Mouse (Mus musculus): ENCODE data around the gene Lmnb2. TPM values are rescaled to one million over a fixed set of nuclear protein-coding genes. Genes with fewer than 3 reads are reported as not detected.

Gene Lmnb2
- polyA plus RNA-seq, 1 experiment from 2014 or later = 41.0 TPM

- peak overlapping the region; percentile 45 for H3K27ac ChIP-seq (ENCODE audit: low read length)
- no peaks in the 10 kb centered on the region for H3K9me3 ChIP-seq (ENCODE audit: control insufficient read depth, low read length)
- no peak for ATAC-seq
- H3K4me3 ChIP-seq (ENCODE audit: low read length) = peak overlapping the region; percentile 68
- peaks cover 64% of the 10 kb centered on the region for H3K4me1 ChIP-seq (ENCODE audit: control insufficient read depth, insufficient read depth, low read length)
- 3% methylated on average over 17 of the region's 17 CpGs for WGBS
- peak overlapping the region; percentile 90 for H3K4me2 ChIP-seq (ENCODE audit: low read depth, low read length)
- peak overlapping the region; percentile 74 for H3K9ac ChIP-seq (ENCODE audit: low read depth, low read length)
- no peaks in the 10 kb centered on the region; the same call in 1 of the 2 replicates for H3K36me3 ChIP-seq (ENCODE audit: control insufficient read depth, insufficient read depth, low read length)
- 0 out of 2 replicates have a peak, but pooled peaks cover 3% of the 10 kb centered on the region for H3K27me3 ChIP-seq (replicated peaks; ENCODE audit: control insufficient read depth, insufficient read depth, low read length)
Observed at GRCm38 (mm10) chr10:80932700-80933420, 14.8 kb upstream of the Lmnb2 start.

- no peak for ATAC-seq
- Histone ChIP-seq H3K9ac (ENCODE audit: low read depth, low read length) (peak overlapping the region; percentile 74), H3K27ac (ENCODE audit: low read length) (peak overlapping the region; percentile 45; the same call in 1 of the 2 replicates), H3K9me3 (ENCODE audit: control insufficient read depth, low read length) (no peaks in the 10 kb centered on the region), H3K4me1 (ENCODE audit: control insufficient read depth, insufficient read depth, low read length) (peaks cover 58% of the 10 kb centered on the region), H3K4me3 (ENCODE audit: low read length) (peak overlapping the region; percentile 68), H3K36me3 (ENCODE audit: control insufficient read depth, insufficient read depth, low read length) (no peaks in the 10 kb centered on the region; the same call in 1 of the 2 replicates), H3K27me3 (replicated peaks; ENCODE audit: control insufficient read depth, insufficient read depth, low read length) (0 out of 2 replicates have a peak, but pooled peaks cover 3% of the 10 kb centered on the region), H3K4me2 (ENCODE audit: low read depth, low read length) (peak overlapping the region; percentile 90)
- WGBS = 3% methylated on average over 20 of the region's 20 CpGs
Observed at GRCm38 (mm10) chr10:80932206-80932605, 14.2 kb upstream of the Lmnb2 start.

GRCm38 (mm10) chr10:80931695-80932094 lies 13.7 kb upstream of the Lmnb2 start:
- no peak for ATAC-seq
- peaks cover 52% of the 10 kb centered on the region for H3K4me1 ChIP-seq (ENCODE audit: control insufficient read depth, insufficient read depth, low read length)
- WGBS = 8% methylated on average over 26 of the region's 26 CpGs
- H3K9ac ChIP-seq (ENCODE audit: low read depth, low read length) = peak overlapping the region; percentile 74
- H3K36me3 ChIP-seq (ENCODE audit: control insufficient read depth, insufficient read depth, low read length) = no peaks in the 10 kb centered on the region; the same call in 1 of the 2 replicates
- H3K27me3 ChIP-seq (replicated peaks; ENCODE audit: control insufficient read depth, insufficient read depth, low read length) = 0 out of 2 replicates have a peak, but pooled peaks cover 3% of the 10 kb centered on the region
- H3K4me2 ChIP-seq (ENCODE audit: low read depth, low read length) = peak overlapping the region; percentile 90
- no peak overlapping the region for H3K27ac ChIP-seq (ENCODE audit: low read length)
- H3K4me3 ChIP-seq (ENCODE audit: low read length) = peak overlapping the region; percentile 68
- no peaks in the 10 kb centered on the region for H3K9me3 ChIP-seq (ENCODE audit: control insufficient read depth, low read length)

GRCm38 (mm10) chr10:80931153-80931671 lies 13.2 kb upstream of the Lmnb2 start:
- no peak for ATAC-seq
- 12% methylated on average over 14 of the region's 14 CpGs for WGBS
- H3K27me3 ChIP-seq (replicated peaks; ENCODE audit: control insufficient read depth, insufficient read depth, low read length) = 0 out of 2 replicates have a peak, but pooled peaks cover 3% of the 10 kb centered on the region
- no peak overlapping the region for H3K27ac ChIP-seq (ENCODE audit: low read length)
- H3K9me3 ChIP-seq (ENCODE audit: control insufficient read depth, low read length) = no peaks in the 10 kb centered on the region
- peak overlapping the region; percentile 90 for H3K4me2 ChIP-seq (ENCODE audit: low read depth, low read length)
- peak overlapping the region; percentile 74 for H3K9ac ChIP-seq (ENCODE audit: low read depth, low read length)
- H3K4me3 ChIP-seq (ENCODE audit: low read length) = peak overlapping the region; percentile 68
- no peaks in the 10 kb centered on the region; the same call in 1 of the 2 replicates for H3K36me3 ChIP-seq (ENCODE audit: control insufficient read depth, insufficient read depth, low read length)
- H3K4me1 ChIP-seq (ENCODE audit: control insufficient read depth, insufficient read depth, low read length) = peaks cover 48% of the 10 kb centered on the region

GRCm38 (mm10) chr10:80930361-80931152 lies 12.5 kb upstream of the Lmnb2 start:
- peak overlapping the region; percentile 68 for H3K4me3 ChIP-seq (ENCODE audit: low read length)
- peak overlapping the region; percentile 47 for H3K27ac ChIP-seq (ENCODE audit: low read length)
- ATAC-seq = peak; percentile 1; the same call in 1 of the 2 replicates
- H3K4me1 ChIP-seq (ENCODE audit: control insufficient read depth, insufficient read depth, low read length) = peaks cover 41% of the 10 kb centered on the region
- no peaks in the 10 kb centered on the region; the same call in 1 of the 2 replicates for H3K36me3 ChIP-seq (ENCODE audit: control insufficient read depth, insufficient read depth, low read length)
- WGBS = under 1% methylated on average over 45 of the region's 45 CpGs
- H3K9me3 ChIP-seq (ENCODE audit: control insufficient read depth, low read length) = no peaks in the 10 kb centered on the region
- H3K4me2 ChIP-seq (ENCODE audit: low read depth, low read length) = peak overlapping the region; percentile 90
- peak overlapping the region; percentile 74 for H3K9ac ChIP-seq (ENCODE audit: low read depth, low read length)
- H3K27me3 ChIP-seq (replicated peaks; ENCODE audit: control insufficient read depth, insufficient read depth, low read length) = 0 out of 2 replicates have a peak, but pooled peaks cover 3% of the 10 kb centered on the region

- peak; percentile 82 for ATAC-seq
Observed at GRCm38 (mm10) chr10:80929299-80930226, 11.5 kb upstream of the Lmnb2 start, which contains the start of gene Gadd45b. Gene Gadd45b (plus strand): TSS chr10:80930073.

GRCm38 (mm10) chr10:80928586-80929298 lies 10.7 kb upstream of the Lmnb2 start:
- peak; percentile 66 for ATAC-seq
- Histone ChIP-seq H3K4me3 (ENCODE audit: low read length) (peak overlapping the region; percentile 50), H3K4me1 (ENCODE audit: control insufficient read depth, insufficient read depth, low read length) (peaks cover 34% of the 10 kb centered on the region), H3K27ac (ENCODE audit: low read length) (peak overlapping the region; percentile 97), H3K36me3 (ENCODE audit: control insufficient read depth, insufficient read depth, low read length) (no peaks in the 10 kb centered on the region; the same call in 1 of the 2 replicates), H3K9ac (ENCODE audit: low read depth, low read length) (peak overlapping the region; percentile 75), H3K9me3 (ENCODE audit: control insufficient read depth, low read length) (no peaks in the 10 kb centered on the region), H3K27me3 (replicated peaks; ENCODE audit: control insufficient read depth, insufficient read depth, low read length) (0 out of 2 replicates have a peak, but pooled peaks cover 3% of the 10 kb centered on the region), H3K4me2 (ENCODE audit: low read depth, low read length) (peak overlapping the region; percentile 86)
- under 1% methylated on average over 47 of the region's 48 CpGs for WGBS

More at GRCm38 (mm10) chr10:80929299-80930226, 11.5 kb upstream of the Lmnb2 start, which contains the start of gene Gadd45b:
- Histone ChIP-seq H3K36me3 (ENCODE audit: control insufficient read depth, insufficient read depth, low read length) (no peaks in the 10 kb centered on the region; the same call in 1 of the 2 replicates), H3K9me3 (ENCODE audit: control insufficient read depth, low read length) (no peaks in the 10 kb centered on the region), H3K4me2 (ENCODE audit: low read depth, low read length) (peak within 1 kb of the TSS; percentile 90), H3K27me3 (replicated peaks; ENCODE audit: control insufficient read depth, insufficient read depth, low read length) (0 out of 2 replicates have a peak, but pooled peaks cover 3% of the 10 kb centered on the region), H3K4me3 (ENCODE audit: low read length) (peak within 1 kb of the TSS; percentile 68), H3K4me1 (ENCODE audit: control insufficient read depth, insufficient read depth, low read length) (peaks cover 36% of the 10 kb centered on the region), H3K9ac (ENCODE audit: low read depth, low read length) (peak within 1 kb of the TSS; percentile 75), H3K27ac (ENCODE audit: low read length) (peak within 1 kb of the TSS; percentile 97)
- WGBS = under 1% methylated on average over 56 of the region's 56 CpGs

GRCm38 (mm10) chr10:80925472-80925871 lies 7.4 kb upstream of the Lmnb2 start:
- WGBS = 44% methylated on average over 3 of the region's 3 CpGs
- no peak overlapping the region for H3K4me3 ChIP-seq (ENCODE audit: low read length)
- no peaks in the 10 kb centered on the region for H3K27me3 ChIP-seq (replicated peaks; ENCODE audit: control insufficient read depth, insufficient read depth, low read length)
- peaks cover 8% of the 10 kb centered on the region for H3K4me1 ChIP-seq (ENCODE audit: control insufficient read depth, insufficient read depth, low read length)
- no peaks in the 10 kb centered on the region for H3K36me3 ChIP-seq (ENCODE audit: control insufficient read depth, insufficient read depth, low read length)
- no peak for ATAC-seq
- no peak overlapping the region for H3K9ac ChIP-seq (ENCODE audit: low read depth, low read length)
- H3K9me3 ChIP-seq (ENCODE audit: control insufficient read depth, low read length) = no peaks in the 10 kb centered on the region
- H3K4me2 ChIP-seq (ENCODE audit: low read depth, low read length) = no peak overlapping the region
- no peak overlapping the region for H3K27ac ChIP-seq (ENCODE audit: low read length)
